Mouse (Mus musculus) mouse embryonic stem cell (cell line): ENCODE data around the gene D330020A13Rik.

ENCODE experiments used
- in situ Hi-C, 2 experiments: fragments of 300-500 bp; cut with MboI; formaldehyde crosslinking; loops; 1 replicate in 1 of 2; 3 replicates in 1 of 2; pipeline ENCODE4 v1.14.3; 2019 to 2020; ENCODE audit warnings: low sequenced_read_pairs in 2 of 2, low pct_unique_long_range_greater_than_20kb in 1 of 2, mixed read lengths in 1 of 2; ENCODE audit not compliant: unreplicated experiment in 1 of 2

Gene D330020A13Rik

GRCm38 (mm10) chr6:120294056-120294784, at the start of gene D330020A13Rik, which contains the start of gene B4galnt3:
Gene D330020A13Rik, plus strand, starts transcription at chr6:120294364.
Gene B4galnt3, minus strand, starts transcription at chr6:120294559.
- in situ Hi-C loops: no loop called here

- in situ Hi-C loops: no loop called here
Measured at GRCm38 (mm10) chr6:120246676-120247075, 47.5 kb upstream of the D330020A13Rik start.

DNA sequence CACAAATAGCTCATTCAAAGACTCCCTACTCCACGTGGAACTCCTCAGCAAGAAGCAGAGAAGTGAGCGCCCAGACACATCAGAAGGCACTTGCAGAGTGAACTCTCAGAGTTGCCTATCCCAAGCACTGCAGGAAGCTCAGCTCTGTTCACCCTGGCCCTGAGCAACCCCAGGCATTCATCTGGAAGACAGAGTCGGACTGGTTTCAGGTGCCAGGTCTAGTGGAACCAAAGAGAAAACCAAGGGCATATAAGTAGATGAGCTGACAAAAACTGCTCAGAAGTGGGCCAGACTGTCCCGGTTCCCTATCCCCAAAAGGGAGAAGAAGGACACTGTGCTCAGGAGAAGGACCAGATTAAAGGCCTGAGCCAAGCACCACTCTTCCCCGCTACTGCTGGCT, 44.3 kb upstream of the D330020A13Rik start:
- in situ Hi-C loops: no loop called here

GRCm38 (mm10) chr6:120251010-120251409, 43.2 kb upstream of the D330020A13Rik start:
- in situ Hi-C loops: no loop called here

- in situ Hi-C loops: no loop called here
Measured at GRCm38 (mm10) chr6:120252741-120253140, 41.4 kb upstream of the D330020A13Rik start.

GRCm38 (mm10) chr6:120254640-120255039, 39.5 kb upstream of the D330020A13Rik start:
- in situ Hi-C loops: loop anchor here in 1 of 2 experiments (5.0 kb wide), 1 partner anchor 32 kb away; no protein-coding TSS in a partner anchor

DNA sequence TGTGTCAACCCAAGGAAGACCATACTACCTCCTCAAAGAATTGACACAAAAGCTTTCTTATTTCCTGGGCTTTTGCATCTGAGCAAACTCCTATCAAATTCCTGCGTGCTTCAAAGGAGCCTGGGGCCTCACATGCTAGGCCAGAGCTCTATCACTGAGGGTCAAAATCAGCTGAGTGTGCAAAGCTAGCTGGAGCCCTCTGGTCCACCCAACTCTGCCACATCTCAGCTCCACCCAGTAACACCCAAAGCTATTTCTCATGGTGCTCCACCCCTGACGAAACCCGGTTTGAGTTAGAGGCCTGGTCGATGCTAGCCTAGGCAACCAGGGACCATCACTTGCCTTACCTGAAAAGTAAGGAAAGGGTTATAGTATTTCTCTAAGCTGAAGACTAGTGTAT, 39.0 kb upstream of the D330020A13Rik start:
- in situ Hi-C loops: loop anchor here in 1 of 2 experiments (5.0 kb wide), 1 partner anchor 33 kb away; no protein-coding TSS in a partner anchor

GRCm38 (mm10) chr6:120255701-120256100, 38.5 kb upstream of the D330020A13Rik start:
- in situ Hi-C loops: loop anchor here in 1 of 2 experiments (5.0 kb wide), 1 partner anchor 33 kb away; no protein-coding TSS in a partner anchor

GRCm38 (mm10) chr6:120256431-120256935, 37.7 kb upstream of the D330020A13Rik start:
- in situ Hi-C loops: loop anchor here in 1 of 2 experiments (5.0 kb wide), 1 partner anchor 34 kb away; no protein-coding TSS in a partner anchor

GRCm38 (mm10) chr6:120259481-120259880, 34.7 kb upstream of the D330020A13Rik start:
- in situ Hi-C loops: loop anchor here in 1 of 2 experiments (5.0 kb wide), 1 partner anchor 37 kb away; no protein-coding TSS in a partner anchor

DNA sequence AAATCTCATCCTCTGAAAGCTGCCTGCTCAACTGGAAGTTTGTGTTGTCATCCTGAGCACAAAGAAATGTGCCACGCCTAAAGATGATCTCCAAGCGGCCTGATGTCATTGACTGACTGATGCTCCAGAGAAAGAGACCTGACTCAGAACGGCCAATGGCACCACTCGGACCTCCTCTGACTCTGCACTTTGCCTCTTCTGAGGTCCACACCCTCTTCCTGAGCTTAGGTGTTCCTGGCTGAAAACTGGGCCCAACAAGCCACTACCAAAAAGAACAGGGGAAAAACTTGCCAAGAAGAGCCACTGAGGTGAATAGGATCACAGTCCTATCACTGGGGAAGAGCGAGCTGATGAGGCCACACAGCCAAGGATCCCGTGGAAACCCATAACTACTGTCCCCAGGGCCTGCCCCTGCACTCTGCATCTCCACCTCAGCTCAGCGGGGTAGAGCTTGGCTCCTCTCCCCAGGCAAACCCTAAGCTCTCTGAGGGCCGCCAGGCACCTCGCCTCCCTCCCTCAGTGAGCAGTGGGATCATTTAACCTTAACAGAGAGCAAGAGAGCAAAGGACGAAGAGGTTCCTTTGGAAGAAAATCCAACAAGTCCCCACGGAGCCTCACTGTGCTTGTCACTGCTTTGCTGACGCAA, 31.2 kb upstream of the D330020A13Rik start:
- in situ Hi-C loops: no loop called here

DNA sequence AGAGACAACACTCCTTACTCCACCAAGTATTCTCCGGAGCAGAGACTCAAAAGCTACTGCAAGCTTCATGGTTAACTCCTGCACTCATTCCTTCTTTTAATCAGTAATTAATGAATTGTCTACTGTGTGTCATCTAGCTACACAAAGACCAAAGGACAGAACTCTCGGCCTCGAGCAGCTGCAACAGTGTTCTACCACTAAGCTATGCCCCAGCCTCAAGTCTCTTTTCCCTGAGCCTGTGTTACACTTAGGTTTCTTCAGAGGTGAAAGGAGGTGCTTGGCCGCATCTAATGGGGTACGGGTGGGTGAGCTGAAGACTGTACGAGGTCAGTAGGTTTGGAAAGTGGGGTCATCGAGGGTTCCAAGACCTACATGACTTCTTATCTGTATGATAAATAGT, 30.6 kb upstream of the D330020A13Rik start:
- in situ Hi-C loops: no loop called here

GRCm38 (mm10) chr6:120264151-120264550, 30.0 kb upstream of the D330020A13Rik start:
- in situ Hi-C loops: no loop called here

DNA sequence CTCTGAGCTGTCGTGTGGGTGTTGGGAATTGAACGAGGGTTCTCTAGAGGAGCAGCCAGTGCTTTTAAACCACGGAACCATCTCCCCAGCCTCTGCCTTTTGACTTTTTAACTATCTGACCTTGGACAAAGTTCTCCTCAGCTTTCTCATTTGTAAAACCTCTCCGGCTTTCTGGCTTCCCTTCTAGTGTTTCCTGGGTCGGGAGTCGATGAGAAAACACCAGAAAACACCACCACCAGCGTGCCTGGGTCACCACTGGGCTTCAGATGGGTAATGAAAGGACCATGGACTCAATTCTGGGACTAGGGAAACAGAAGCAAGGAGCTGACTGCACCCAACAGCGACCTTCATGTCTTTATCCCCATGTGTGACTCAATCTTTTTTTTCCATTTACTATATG, 20.0 kb upstream of the D330020A13Rik start:
- in situ Hi-C loops: no loop called here

GRCm38 (mm10) chr6:120274887-120275286, 19.3 kb upstream of the D330020A13Rik start:
- in situ Hi-C loops: no loop called here

DNA sequence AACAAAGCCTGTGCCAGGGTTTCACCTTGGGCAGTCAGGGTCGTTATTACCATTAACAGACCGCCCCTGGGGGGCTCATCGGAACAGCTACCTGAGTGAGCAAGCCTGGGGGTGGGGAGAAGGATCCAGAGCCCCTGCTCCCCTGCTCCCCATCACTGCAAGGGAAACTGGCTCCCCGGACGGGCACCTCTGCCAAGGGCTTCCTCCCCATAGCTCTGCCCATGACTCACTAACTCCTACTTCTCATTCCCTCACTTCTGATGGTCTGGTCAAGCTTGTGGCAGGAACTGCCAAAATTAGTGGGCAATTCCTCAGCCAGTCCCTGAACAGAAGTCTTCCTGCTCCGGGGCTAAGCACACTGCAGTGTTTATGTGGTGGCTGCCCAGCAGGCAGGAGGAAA, 18.9 kb upstream of the D330020A13Rik start:
- in situ Hi-C loops: no loop called here

DNA sequence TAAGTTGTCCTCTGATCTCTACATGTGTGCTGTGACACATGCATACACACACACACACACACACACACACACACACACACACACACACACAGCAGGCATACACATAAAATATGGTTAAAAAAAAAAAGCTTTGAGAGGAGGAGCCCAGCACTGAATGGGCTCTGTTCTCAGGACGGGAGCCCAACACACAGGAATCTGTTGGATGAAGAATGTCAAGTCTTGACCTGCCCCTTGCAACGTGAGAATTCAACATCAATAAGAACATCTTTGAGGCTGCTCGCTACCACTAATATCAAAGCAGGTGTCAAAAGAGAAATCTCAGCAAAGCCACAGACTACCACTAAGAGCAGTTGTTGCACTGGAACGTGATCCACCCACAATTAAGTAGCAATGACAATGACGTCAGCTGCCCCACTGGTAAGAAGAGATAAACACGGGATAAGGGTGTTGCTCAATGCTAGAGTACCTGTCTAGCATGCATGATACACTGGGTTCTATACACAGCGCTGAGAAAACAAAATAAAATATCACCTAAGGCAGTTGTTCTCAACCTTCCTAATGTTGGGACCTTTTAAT, 17.2 kb upstream of the D330020A13Rik start:
- in situ Hi-C loops: no loop called here

DNA sequence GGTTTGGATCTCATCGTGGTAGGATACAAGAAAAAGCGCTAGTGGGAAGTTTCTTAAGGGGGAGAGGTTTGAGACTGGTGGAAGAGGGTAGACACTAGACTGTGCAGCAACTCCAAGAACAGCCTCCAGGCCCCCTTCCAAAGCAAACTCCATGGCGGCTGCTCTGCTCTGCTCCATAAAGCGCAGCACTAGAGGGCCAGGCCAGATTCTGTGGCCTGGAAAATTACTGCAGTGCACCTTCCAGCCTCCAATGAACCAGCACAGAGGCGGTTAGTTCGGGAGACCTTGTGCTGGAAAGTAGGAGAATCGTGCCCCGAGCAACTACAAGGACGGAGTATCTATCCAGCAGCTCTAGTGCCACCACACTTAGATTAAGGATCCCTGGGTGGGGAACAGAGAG, 6.9 kb upstream of the D330020A13Rik start:
- in situ Hi-C loops: no loop called here

DNA sequence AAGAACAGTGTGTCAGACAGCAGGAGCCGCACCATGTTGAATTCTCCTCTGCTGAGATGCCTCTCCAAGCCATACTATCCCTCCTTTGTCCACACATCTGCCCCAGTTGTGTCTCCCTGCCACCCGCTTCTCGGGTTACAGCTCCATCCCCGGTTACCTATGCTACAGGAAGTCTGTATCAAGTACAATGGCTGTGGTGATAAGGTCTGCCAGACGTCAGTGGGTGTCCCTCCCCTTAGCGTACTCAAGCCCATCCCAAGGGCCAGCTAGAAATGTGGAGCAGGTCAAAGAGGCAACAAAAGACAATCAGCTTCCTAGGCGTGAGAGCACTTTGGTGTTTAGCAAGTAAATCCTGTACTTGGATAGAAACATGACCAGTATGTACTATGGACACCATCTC, 5.6 kb upstream of the D330020A13Rik start:
- in situ Hi-C loops: no loop called here
